Mouse (Mus musculus) kidney, postnatal 10 days (tissue): Measurements from ENCODE around the gene Zfp871.

Source experiments
- DNase-seq: peaks from one replicate; pipeline ENCODE4 v3.0.0; 2021; ENCODE audit warnings: mixed read lengths

Zfp871 gene

GRCm38 (mm10) chr17:32788094-32788559, at the start of gene Zfp871:
Gene Zfp871 (minus strand): TSS chr17:32788287.
- DNase-seq = peak; percentile 90

GRCm38 (mm10) chr17:32830418-32830782, 42.3 kb upstream of the Zfp871 start:
- no peak for DNase-seq

- peak; percentile 83 for DNase-seq
Observed at GRCm38 (mm10) chr17:32829540-32830417, 41.7 kb upstream of the Zfp871 start, which contains the start of gene Zfp799. Gene Zfp799 (minus strand): TSS chr17:32830261.

- no peak for DNase-seq
Observed at GRCm38 (mm10) chr17:32816074-32816784, 28.1 kb upstream of the Zfp871 start.

GRCm38 (mm10) chr17:32814136-32814535, 26.0 kb upstream of the Zfp871 start:
- DNase-seq = peak; percentile 54

- no peak for DNase-seq
Observed at GRCm38 (mm10) chr17:32810648-32811047, 22.6 kb upstream of the Zfp871 start.

- peak; percentile 51 for DNase-seq
Observed at GRCm38 (mm10) chr17:32809544-32810374, 21.7 kb upstream of the Zfp871 start, which contains the start of gene Zfp811. Gene Zfp811 (minus strand): TSS chr17:32809931.

GRCm38 (mm10) chr17:32808921-32809320, 20.8 kb upstream of the Zfp871 start:
- DNase-seq = no peak

GRCm38 (mm10) chr17:32789244-32789643, 1.2 kb upstream of the Zfp871 start:
- no peak for DNase-seq

- no peak for DNase-seq
Observed at GRCm38 (mm10) chr17:32788576-32788975, 489 bp upstream of the Zfp871 start.

GRCm38 (mm10) chr17:32787436-32788093, 522 bp downstream of the Zfp871 start:
- DNase-seq = peak; percentile 71

- DNase-seq = no peak
Observed at GRCm38 (mm10) chr17:32786944-32787343, 1.1 kb downstream of the Zfp871 start.

GRCm38 (mm10) chr17:32785656-32786055, 2.4 kb downstream of the Zfp871 start:
- DNase-seq = peak; percentile 16

GRCm38 (mm10) chr17:32777564-32777963, 10.5 kb downstream of the Zfp871 start:
- no peak for DNase-seq

- peak; percentile 39 for DNase-seq
Observed at GRCm38 (mm10) chr17:32771213-32771612, 16.9 kb downstream of the Zfp871 start.

GRCm38 (mm10) chr17:32766422-32766821, 21.7 kb downstream of the Zfp871 start:
- DNase-seq = no peak

- DNase-seq = no peak
Observed at GRCm38 (mm10) chr17:32757331-32757730, 30.8 kb downstream of the Zfp871 start.

- peak; percentile 60 for DNase-seq
Observed at GRCm38 (mm10) chr17:32753634-32754033, 34.5 kb downstream of the Zfp871 start.

- no peak for DNase-seq
Observed at GRCm38 (mm10) chr17:32752813-32753360, 35.2 kb downstream of the Zfp871 start.

- no peak for DNase-seq
Observed at GRCm38 (mm10) chr17:32750611-32751010, 37.5 kb downstream of the Zfp871 start.

GRCm38 (mm10) chr17:32741057-32741456, 47.0 kb downstream of the Zfp871 start:
- no peak for DNase-seq

- DNase-seq = no peak
Observed at GRCm38 (mm10) chr17:32738406-32738805, 49.7 kb downstream of the Zfp871 start.
